Mouse (Mus musculus) ES-Bruce4 (cell line): ENCODE measurements at regions not wholly inside any gene's neighbourhood (a gene's known extent, or its start where the extent isn't known, plus 50 kb on each side); places are given as distances from the start of the nearest gene placed in this dataset.

ENCODE experiments used
- H3K27ac ChIP-seq: 2 replicates; pipeline ENCODE4 v1.5.1; 2012; ENCODE audit warnings: low read length, inconsistent platforms; ENCODE audit not compliant: insufficient read depth
- H3K27me3 ChIP-seq: 2 replicates; pipeline ENCODE4 v1.6.1; 2012; ENCODE audit warnings: mild to moderate bottlenecking, low read length, inconsistent platforms; ENCODE audit not compliant: control insufficient read depth, poor library complexity, insufficient read depth, severe bottlenecking
- H3K36me3 ChIP-seq: 2 replicates; pipeline ENCODE4 v1.6.1; 2012; ENCODE audit warnings: inconsistent platforms, mild to moderate bottlenecking, low read length, moderate library complexity; ENCODE audit not compliant: control insufficient read depth, poor library complexity, insufficient read depth, severe bottlenecking
- H3K4me1 ChIP-seq: one replicate; pipeline ENCODE4 v1.8.1; 2011; ENCODE audit warnings: low read length; ENCODE audit not compliant: control insufficient read depth, insufficient read depth
- H3K4me3 ChIP-seq: 2 replicates; pipeline ENCODE4 v1.5.1; 2011; ENCODE audit warnings: low read depth, mild to moderate bottlenecking, low read length
- H3K9ac ChIP-seq: 2 replicates; pipeline ENCODE4 v1.6.1; 2012; ENCODE audit warnings: low read depth, mild to moderate bottlenecking, inconsistent platforms; ENCODE audit not compliant: poor library complexity, severe bottlenecking
- H3K9me3 ChIP-seq: replicated peaks from 2 replicates; pipeline ENCODE4 v1.6.1; 2012; ENCODE audit warnings: mild to moderate bottlenecking, low read length, inconsistent platforms; ENCODE audit not compliant: control insufficient read depth, poor library complexity, insufficient read depth, severe bottlenecking
- CTCF ChIP-seq: IDR thresholded peaks from one replicate; pipeline ENCODE4 v1.8.1; 2011; ENCODE audit warnings: low read depth, low read length
- EP300 ChIP-seq: IDR thresholded peaks from 2 replicates; pipeline ENCODE4 v1.6.1; 2011; ENCODE audit warnings: low read depth, low read length; ENCODE audit not compliant: insufficient read depth
- POLR2A ChIP-seq: IDR thresholded peaks from one replicate; pipeline ENCODE4 v1.8.1; 2011; ENCODE audit warnings: low read length; ENCODE audit not compliant: insufficient read depth

DNA sequence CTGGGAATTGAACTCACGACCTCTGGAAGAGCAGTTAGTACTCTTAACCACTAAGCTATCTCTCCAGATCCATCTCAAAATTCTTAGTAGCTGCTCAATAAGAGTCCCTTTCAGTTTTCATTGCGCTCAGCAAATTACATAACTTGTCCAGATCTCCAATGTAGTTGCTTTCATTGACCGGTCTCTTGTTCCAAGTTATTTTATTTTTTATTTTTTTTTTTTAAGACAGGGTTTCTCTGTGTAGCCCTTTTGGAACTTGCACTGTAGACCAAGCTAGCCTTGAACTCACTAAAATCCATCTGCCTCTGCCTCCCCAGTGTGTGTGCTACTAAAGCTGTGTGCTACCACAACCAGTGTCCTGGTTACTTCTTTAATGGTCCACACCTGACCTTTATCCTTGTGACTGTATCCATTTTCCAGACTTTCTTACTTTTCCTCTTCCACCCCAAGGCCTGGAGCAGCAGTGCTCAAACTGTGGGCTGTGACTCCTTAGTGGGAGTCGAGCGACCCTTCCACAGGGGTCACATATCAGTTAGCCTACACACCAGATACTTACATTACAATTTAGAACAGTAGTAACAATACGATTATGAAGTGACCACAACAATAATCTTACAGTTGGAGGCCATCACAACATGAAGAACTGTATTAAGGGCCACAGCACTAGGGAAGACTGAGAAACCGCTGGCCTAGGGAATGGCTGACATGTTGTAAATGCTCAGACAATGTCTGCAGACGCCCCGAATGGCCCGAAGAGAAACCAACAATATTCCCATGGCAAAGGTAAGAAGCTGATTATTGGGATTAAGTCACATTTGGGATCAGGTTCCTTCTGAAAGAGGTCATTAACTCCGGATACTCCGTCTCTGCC, 97.8 kb upstream of the Cpsf6 start:
- H3K9me3 ChIP-seq: peaks cover 3% of the 10 kb centered on the region; the same call in 1 of the 2 replicates
- H3K27ac ChIP-seq: no peak overlapping the region
- H3K9ac ChIP-seq: no peak overlapping the region
- H3K4me1 ChIP-seq: no peaks in the 10 kb centered on the region
- TF ChIP-seq CTCF (no peak), POLR2A (no peak), EP300 (no peak)
- H3K27me3 ChIP-seq: no peaks in the 10 kb centered on the region
- no peaks in the 10 kb centered on the region for H3K36me3 ChIP-seq
- H3K4me3 ChIP-seq: no peak overlapping the region

DNA sequence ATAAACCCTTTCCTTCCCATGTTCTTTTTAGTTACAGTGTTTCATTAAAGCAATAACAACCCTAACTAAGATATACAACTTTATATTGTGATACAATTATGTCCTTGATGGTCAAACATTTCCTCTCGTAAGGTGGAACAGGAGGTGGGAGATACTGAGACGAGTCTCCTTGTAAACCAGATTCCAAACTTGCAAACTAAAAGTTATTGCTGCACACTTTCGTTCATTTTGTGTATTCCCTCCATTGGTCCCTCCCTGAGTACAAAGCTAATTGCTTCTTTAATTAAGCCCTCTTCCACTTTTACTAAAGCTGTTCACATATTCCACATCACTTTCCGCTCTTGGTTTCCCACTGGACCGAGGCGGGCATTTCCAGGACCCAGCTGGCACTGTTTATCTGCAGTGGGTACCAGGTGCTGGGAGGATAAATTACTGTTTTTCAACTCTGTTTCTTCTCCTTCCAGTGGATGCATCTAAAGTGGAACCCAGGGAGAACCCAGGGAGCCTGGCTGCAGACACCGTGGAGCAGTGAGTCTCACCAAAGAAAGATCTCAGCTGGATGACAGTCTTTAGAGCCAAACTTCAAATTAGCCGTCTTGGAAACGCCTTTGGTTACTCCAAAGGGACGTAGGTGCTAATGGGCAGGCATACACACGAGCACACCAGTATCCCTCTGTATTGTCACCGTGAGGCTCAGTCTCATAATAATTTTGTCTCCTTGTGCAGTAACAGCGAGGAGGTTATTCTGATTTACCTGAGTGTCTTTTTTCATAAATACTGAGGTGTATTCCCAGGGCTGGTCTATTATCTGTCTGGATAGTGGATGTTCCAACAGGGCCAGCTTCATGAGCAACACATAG, 95.5 kb upstream of the Cpsf6 start:
- no peaks in the 10 kb centered on the region for H3K27me3 ChIP-seq
- no peak overlapping the region for H3K4me3 ChIP-seq
- H3K9me3 ChIP-seq: peaks cover 3% of the 10 kb centered on the region; the same call in 1 of the 2 replicates
- no peak overlapping the region for H3K27ac ChIP-seq
- H3K36me3 ChIP-seq: no peaks in the 10 kb centered on the region
- TF ChIP-seq CTCF: no peak
- TF ChIP-seq POLR2A: no peak
- no peak for TF ChIP-seq EP300
- H3K9ac ChIP-seq: no peak overlapping the region
- no peaks in the 10 kb centered on the region for H3K4me1 ChIP-seq

DNA sequence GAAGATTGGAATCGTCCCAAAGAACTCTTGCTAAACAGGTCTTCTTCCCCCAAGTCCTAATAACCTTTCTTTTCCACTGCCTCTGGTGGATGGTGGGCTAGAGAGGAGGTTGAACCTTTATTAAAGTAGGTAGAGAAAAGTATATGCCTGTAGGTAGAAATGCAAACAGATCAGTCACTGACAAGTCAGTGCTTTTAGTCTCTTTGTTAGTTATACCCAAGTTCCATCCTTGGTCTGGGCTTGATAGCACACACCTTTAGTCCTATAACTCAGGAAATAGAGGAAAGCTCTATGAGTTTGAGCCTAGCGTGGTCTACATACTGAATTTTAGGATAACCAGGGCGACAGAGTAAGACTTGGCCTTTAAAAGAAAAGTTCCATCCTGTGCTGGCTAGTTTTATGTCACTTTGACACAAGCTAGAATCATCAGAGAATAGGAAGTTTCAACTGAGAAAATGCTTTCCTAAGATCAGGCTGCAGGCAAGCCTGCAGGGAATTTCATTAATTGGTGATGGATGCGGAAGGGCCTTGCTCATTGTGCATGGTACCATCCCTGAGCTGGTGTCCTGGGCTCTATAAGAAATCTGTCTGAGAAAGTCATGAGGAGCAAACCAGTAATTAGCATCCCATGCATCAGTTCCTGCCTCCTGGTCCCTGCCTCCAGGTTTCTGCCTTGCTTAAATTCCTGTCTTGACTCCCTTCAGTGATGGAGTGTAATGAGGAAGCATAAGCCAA, 94.7 kb upstream of the Cpsf6 start:
- Histone ChIP-seq H3K36me3 (no peaks in the 10 kb centered on the region), H3K9me3 (peaks cover 3% of the 10 kb centered on the region; the same call in 1 of the 2 replicates), H3K27me3 (no peaks in the 10 kb centered on the region), H3K4me1 (no peaks in the 10 kb centered on the region), H3K4me3 (no peak overlapping the region), H3K9ac (no peak overlapping the region), H3K27ac (no peak overlapping the region)
- no peak for TF ChIP-seq CTCF

DNA sequence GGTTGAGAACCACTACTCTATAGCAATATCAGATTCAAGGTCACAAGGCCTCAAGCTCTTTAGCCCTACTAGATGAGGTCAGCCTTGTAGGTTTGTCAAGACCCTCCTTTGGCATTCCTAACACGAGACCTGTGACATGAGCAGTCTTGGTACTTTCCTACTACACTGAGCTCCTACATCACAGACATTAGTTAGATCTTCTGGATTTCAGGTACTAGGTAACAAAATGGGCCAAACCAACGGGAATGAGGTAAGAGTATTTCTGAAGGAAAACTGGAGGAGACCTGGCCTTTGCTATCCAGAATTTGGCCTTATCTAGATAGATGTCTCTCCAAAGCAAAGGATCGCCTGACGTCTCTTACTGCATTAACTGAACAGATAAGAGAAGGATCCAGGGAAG, 93.7 kb upstream of the Cpsf6 start:
- H3K9ac ChIP-seq: no peak overlapping the region
- H3K9me3 ChIP-seq: peaks cover 3% of the 10 kb centered on the region; the same call in 1 of the 2 replicates
- no peaks in the 10 kb centered on the region for H3K27me3 ChIP-seq
- no peak overlapping the region for H3K27ac ChIP-seq
- H3K36me3 ChIP-seq: no peaks in the 10 kb centered on the region
- TF ChIP-seq EP300 (no peak), POLR2A (no peak), CTCF (no peak)
- H3K4me3 ChIP-seq: no peak overlapping the region
- no peaks in the 10 kb centered on the region for H3K4me1 ChIP-seq

DNA sequence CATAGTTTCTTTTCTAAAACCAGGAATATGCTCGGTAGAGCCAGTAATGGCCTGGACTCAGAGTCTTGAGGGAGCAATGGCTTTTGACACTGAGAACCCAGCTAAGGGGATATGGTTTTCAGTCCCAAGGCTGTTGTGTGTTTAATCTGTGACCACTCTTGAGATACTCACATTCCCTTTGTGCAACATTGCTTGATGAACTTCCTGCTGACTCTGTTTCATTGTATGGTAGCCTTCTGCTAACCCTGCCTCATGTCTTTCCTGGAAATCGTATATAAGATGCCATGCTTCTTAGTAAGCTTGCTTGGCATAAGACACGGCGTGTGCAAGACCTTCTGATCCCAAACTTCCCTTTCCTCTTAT, 92.7 kb upstream of the Cpsf6 start:
- no peaks in the 10 kb centered on the region for H3K27me3 ChIP-seq
- no peak for TF ChIP-seq CTCF
- TF ChIP-seq POLR2A: no peak
- no peak for TF ChIP-seq EP300
- H3K27ac ChIP-seq: no peak overlapping the region
- no peak overlapping the region for H3K9ac ChIP-seq
- H3K4me3 ChIP-seq: no peak overlapping the region
- H3K9me3 ChIP-seq: peaks cover 3% of the 10 kb centered on the region; the same call in 1 of the 2 replicates
- no peaks in the 10 kb centered on the region for H3K36me3 ChIP-seq
- H3K4me1 ChIP-seq: no peaks in the 10 kb centered on the region
